Mouse (Mus musculus): ENCODE measurements around the gene Mlec. TPM values are rescaled to one million over a fixed set of nuclear protein-coding genes. Genes with fewer than 3 reads are reported as not detected.

Gene Mlec
- 59.5 and 71.1 TPM in 2 replicates for polyA plus RNA-seq (2016; fragmentation: Nextera tagmentation; extraction: Ambion mirVana)

DNA sequence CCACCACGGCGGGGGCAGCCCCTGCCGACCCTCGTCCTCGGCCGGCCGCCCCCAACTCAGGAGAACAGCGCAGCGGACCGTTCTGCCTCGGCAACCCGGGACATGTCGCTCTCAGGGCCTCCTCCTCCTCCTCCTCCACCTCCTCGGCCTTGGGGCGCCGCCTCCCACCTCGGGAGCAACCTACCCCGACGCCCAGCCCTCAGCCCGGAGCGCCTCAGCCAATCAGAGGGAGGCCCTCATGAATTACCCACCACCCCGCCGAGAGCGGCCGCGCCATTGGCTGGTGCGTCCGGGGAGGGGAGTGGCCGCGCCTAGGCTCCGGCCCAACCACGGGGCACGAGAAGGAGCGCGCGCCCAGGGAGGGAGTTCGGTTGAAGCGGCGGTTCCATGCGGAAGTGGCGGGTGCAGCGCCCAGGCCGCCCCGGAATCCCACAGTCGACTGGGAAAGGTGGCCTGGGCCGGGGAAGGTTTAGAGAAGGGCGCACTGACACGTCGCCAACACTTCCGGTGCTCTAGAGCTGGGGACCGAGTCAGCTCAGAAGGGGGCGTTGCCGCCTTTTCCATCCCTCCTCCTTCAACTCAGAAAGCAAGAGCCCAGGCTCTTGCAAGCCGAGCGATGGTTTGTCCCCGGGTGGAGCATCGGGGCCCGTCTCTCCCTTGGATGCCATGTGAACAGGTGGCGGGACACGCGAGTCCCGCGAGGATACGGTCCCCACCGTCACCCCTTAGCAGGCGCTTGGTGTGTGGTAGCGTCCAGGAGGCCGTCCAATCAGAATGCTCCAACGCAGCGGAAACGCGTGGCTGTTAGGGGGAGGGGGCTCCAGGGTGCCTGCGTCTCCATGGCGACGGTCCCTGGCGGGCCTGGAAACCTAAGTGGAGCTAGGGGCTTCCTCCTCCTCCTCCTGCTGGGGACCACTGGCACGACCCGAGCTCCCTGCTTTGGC, at the start of gene Mlec:
Mlec (minus strand) TSS at position 140 of the 944 bp plus-strand sequence.
- Histone ChIP-seq H3K4me1 (replicated peaks) (peaks cover 69% of the 10 kb centered on the region), H3K27ac (peak within 1 kb of the TSS; percentile 97), H3K9me3 (no peaks in the 10 kb centered on the region), H3K27me3 (ENCODE audit: insufficient read depth, poor library complexity, severe bottlenecking) (no peaks in the 10 kb centered on the region), H3K4me3 (peak within 1 kb of the TSS; percentile 87), H3K36me3 (peaks cover 8% of the 10 kb centered on the region; the same call in 1 of the 2 replicates)
- peak; percentile 99 for DNase-seq (ENCODE audit: low spot score)
- WGBS: 1% methylated on average over 78 of the region's 78 CpGs

DNA sequence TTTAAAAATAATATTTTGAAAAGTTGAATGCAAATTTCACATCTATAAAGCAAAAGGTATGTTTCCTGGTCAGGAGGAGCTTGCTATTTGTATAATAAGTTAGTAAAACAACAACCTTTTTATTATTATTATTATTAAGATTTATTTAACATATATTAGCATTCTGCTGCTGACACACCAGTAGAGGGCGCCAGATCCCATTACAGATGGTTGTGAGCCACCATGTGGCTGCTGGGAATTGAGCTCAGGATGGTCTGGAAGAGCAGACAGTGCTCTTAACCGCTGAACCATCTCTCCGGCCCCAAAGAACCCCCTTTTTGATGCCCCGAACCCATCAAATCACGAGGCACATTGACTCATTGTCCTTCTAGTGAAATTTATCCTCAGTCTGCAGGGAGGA, 49.3 kb upstream of the Mlec start:
- no peak overlapping the region for H3K4me3 ChIP-seq
- DNase-seq (ENCODE audit: low spot score): no peak
- no peak overlapping the region for H3K27ac ChIP-seq
- H3K9me3 ChIP-seq: no peaks in the 10 kb centered on the region
- peaks cover 34% of the 10 kb centered on the region for H3K4me1 ChIP-seq (replicated peaks)
- H3K36me3 ChIP-seq: no peaks in the 10 kb centered on the region
- peaks cover 70% of the 10 kb centered on the region for H3K27me3 ChIP-seq (ENCODE audit: insufficient read depth, poor library complexity, severe bottlenecking)
- WGBS: 57% methylated on average over 5 of the region's 5 CpGs

DNA sequence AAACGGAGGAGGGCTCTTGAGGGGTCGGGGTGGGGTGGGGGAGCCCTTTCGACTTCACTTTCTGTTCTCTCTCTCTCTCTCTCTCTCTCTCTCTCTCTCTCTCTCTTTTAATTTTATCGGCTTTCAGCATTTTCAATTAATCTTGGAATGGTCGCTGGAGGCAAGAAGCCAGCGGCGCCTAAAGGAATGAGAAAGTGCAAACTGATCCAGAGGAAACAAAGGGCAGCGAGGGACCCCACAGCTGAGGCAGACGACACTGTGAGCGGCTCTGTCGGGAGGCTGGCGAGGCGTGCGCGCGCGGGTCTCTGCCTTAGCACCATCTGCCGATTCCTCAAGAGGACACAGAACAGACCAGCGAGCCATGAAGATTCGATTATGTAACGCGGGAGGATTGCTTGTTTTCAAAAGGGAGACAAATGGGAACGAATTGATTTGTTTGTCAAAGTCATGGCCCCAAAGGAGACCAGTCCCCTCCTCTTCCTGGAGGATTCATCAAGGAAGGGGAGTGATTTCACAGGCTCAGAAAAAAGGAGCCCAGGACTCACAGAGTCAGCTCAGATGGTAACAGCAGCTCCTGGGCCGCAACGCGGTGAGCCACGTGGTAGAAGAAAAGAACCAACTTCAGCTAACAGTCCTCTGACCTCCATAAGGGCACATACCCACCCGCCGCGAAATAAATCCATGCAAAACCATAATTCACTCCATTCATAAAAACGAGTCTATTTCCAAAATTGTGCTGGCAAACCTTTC, 46.8 kb upstream of the Mlec start:
- peak; percentile 87 for DNase-seq (ENCODE audit: low spot score)
- Histone ChIP-seq H3K27ac (peak overlapping the region; percentile 85), H3K36me3 (no peaks in the 10 kb centered on the region), H3K4me1 (replicated peaks) (peaks cover 34% of the 10 kb centered on the region), H3K9me3 (no peaks in the 10 kb centered on the region), H3K4me3 (peak overlapping the region; percentile 46), H3K27me3 (ENCODE audit: insufficient read depth, poor library complexity, severe bottlenecking) (peaks cover 75% of the 10 kb centered on the region)
- WGBS: 4% methylated on average over 31 of the region's 31 CpGs

DNA sequence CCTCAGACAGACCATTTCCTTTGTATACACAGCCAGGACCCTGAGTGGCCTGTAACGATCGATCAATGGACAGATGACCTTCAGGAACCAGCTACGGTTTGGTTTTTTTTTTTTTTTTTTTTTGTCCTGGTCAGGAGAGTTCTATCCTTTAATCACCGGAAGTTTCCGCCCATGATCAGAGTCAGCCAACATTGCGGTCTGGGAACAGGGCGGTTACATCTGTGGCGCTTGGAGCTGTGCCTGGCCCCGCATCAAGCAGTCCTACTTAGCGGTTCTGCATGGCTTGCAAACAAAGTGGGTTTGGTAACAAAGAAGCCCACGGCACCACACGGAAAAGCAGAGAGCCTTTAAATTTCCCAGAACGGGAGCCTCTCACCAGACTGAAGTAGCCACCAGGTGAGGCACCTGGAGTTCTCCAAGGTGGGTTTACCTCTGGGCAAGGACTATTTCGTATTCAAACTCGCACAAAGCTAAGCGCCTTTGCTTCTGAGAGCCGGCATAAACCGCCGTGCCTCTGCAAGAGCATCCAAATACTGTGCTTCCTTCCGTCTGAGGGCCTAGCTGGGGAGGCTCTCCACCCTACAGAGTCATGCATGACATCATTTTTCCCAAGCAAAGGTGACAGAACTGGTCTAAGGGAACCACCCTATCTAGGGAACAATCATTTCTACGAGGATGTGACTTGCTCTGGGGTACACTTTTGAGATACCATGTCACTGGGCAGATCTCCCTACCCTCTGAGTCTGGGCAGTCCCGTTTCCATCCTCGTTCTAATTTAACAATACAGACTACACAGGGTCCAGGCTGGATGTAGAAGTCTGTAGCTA, 46.0 kb upstream of the Mlec start:
- peak overlapping the region; percentile 85 for H3K27ac ChIP-seq
- no peaks in the 10 kb centered on the region for H3K36me3 ChIP-seq
- peaks cover 75% of the 10 kb centered on the region for H3K27me3 ChIP-seq (ENCODE audit: insufficient read depth, poor library complexity, severe bottlenecking)
- peak overlapping the region; percentile 46 for H3K4me3 ChIP-seq
- no peaks in the 10 kb centered on the region for H3K9me3 ChIP-seq
- peak; percentile 45 for DNase-seq (ENCODE audit: low spot score)
- H3K4me1 ChIP-seq (replicated peaks): peaks cover 34% of the 10 kb centered on the region
- 11% methylated on average over 23 of the region's 23 CpGs for WGBS

DNA sequence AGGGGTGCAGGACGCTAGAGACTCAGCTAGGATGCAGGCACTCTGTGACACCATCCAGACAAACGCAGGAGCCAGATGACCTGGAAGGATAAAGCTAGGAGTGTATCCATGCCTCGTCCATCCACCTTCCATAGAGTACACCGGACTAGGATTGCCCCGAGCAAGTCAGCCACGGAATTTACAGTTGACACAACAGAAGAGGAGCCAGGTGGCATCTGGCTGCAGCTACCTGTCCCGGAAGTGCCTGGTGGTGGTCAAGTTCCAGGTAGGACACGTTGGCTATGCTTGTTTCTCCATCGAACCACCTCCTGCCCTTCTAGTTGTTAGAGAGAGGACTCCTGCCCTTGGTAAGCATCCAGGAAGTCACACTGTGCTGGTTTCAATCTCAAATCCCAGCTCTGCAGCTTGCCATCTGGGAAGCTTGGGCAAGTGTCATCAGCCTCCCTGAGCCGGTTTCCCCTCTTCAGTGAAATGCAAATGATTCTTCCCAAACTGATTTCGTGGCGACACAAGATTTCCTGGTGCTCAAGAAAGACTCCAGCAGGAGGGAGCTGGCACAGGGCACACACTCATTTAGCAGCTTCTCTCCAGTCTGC, 36.7 kb upstream of the Mlec start:
- H3K27ac ChIP-seq: peak overlapping the region; percentile 78; the same call in 1 of the 2 replicates
- peaks cover 88% of the 10 kb centered on the region for H3K27me3 ChIP-seq (ENCODE audit: insufficient read depth, poor library complexity, severe bottlenecking)
- peak overlapping the region; percentile 76 for H3K4me3 ChIP-seq
- H3K36me3 ChIP-seq: no peaks in the 10 kb centered on the region
- 4% methylated on average over 12 of the region's 12 CpGs for WGBS
- H3K9me3 ChIP-seq: no peaks in the 10 kb centered on the region
- peaks cover 50% of the 10 kb centered on the region for H3K4me1 ChIP-seq (replicated peaks)
- no peak for DNase-seq (ENCODE audit: low spot score)

DNA sequence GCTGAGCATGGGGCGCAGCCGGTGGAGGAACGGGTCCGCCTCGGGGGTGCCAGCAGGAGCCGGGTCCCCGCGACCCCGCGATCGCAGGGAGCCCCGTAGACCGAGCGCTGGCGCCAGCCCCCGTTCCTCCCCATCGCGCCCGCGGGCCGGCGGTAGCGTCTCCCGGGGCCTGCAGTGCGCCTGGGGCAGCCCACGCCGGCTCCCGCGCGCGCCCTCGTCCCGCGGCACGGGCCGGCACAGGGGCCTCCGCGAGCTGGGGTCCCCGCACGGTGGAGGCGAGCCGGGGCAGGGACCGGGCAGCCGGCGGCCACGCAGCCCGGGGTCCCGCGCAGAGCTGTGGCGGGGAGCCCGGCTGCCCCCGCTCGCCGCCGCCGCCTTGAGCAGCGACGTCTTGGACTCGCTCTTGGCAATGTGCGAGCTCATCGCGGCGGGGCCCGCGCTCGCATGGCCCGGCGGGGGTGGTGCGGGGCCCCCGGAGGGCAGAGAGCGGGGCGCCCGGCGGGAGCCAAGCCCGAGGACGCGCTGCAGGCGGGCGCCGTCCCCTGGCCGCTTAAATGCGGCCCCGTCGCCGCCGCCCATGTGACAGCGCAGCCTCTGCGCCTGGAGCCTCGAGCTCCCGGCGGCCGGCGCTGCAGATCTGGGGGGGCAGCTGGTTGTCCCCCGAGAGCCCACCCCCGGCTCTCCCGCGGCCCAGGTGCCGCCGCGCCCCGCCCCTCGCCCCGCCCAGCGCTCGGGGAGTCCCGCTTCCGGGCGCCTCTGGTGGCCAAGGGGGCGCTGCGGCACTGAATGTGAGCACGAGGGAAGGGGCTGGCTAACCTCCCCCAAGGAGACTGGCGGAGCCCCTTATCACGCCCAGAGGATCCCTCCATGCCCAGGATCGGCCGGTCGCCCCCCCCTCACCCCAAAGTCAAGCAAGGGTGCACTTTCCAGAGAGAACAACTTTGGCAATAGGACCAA, 36.0 kb upstream of the Mlec start, which contains the start of gene Cabp1:
Cabp1 (minus strand) TSS at position 713 of the 957 bp plus-strand sequence.
- H3K27ac ChIP-seq: peak within 1 kb of the TSS; percentile 78
- H3K36me3 ChIP-seq: no peaks in the 10 kb centered on the region
- H3K4me3 ChIP-seq: peak within 1 kb of the TSS; percentile 76
- under 1% methylated on average over 114 of the region's 116 CpGs for WGBS
- H3K4me1 ChIP-seq (replicated peaks): peaks cover 51% of the 10 kb centered on the region
- no peaks in the 10 kb centered on the region for H3K9me3 ChIP-seq
- H3K27me3 ChIP-seq (ENCODE audit: insufficient read depth, poor library complexity, severe bottlenecking): peaks cover 96% of the 10 kb centered on the region
- DNase-seq (ENCODE audit: low spot score): peak; percentile 66

DNA sequence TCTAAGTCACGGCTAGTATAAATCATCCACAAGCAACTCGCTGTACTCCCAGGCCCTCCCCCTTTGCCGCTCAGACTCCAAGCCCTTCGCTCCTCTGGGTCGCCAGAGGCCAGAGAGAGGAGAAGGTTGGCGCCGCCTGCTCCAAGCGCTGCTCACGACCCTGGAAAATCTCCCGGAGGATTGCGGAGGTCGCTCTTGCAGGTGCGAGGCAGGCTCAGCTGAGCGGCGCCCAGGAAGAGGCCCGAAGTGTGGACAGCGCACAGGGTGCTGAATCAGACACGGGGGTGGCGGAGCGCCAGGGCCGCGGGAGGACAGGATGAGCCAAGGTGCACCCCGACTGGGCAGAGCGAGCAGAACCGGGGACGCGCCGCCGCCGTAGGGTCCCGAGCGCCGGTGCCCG, 35.2 kb upstream of the Mlec start:
- WGBS: under 1% methylated on average over 34 of the region's 34 CpGs
- Histone ChIP-seq H3K27me3 (ENCODE audit: insufficient read depth, poor library complexity, severe bottlenecking) (peaks cover 99% of the 10 kb centered on the region), H3K36me3 (no peaks in the 10 kb centered on the region), H3K9me3 (peaks cover 3% of the 10 kb centered on the region; the same call in 1 of the 2 replicates), H3K4me3 (peak overlapping the region; percentile 76), H3K4me1 (replicated peaks) (peaks cover 51% of the 10 kb centered on the region), H3K27ac (peak overlapping the region; percentile 78)
- peak; percentile 52 for DNase-seq (ENCODE audit: low spot score)

DNA sequence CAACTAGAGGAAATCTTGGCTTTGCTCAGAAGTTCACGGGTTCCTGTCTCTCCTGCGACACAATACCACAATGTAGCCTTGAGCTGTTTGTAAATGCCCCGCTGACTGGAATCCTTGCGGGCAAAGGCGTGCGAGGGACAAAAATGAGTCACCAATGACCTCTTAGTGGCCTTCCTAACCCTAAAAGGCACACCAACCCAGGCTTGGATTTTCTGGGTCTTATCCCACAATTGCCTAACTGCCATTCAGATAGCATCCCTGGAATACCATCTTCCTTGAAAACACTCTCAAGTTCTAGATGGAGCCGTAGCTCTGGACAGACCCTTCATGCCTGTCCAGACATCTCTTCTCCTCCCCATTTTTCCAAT, 34.8 kb upstream of the Mlec start:
- H3K9me3 ChIP-seq: peaks cover 3% of the 10 kb centered on the region; the same call in 1 of the 2 replicates
- H3K36me3 ChIP-seq: no peaks in the 10 kb centered on the region
- H3K4me1 ChIP-seq (replicated peaks): peaks cover 54% of the 10 kb centered on the region
- peaks cover 99% of the 10 kb centered on the region for H3K27me3 ChIP-seq (ENCODE audit: insufficient read depth, poor library complexity, severe bottlenecking)
- 11% methylated on average over 7 of the region's 7 CpGs for WGBS
- H3K27ac ChIP-seq: no peak overlapping the region
- peak; percentile 25 for DNase-seq (ENCODE audit: low spot score)
- H3K4me3 ChIP-seq: peak overlapping the region; percentile 76

DNA sequence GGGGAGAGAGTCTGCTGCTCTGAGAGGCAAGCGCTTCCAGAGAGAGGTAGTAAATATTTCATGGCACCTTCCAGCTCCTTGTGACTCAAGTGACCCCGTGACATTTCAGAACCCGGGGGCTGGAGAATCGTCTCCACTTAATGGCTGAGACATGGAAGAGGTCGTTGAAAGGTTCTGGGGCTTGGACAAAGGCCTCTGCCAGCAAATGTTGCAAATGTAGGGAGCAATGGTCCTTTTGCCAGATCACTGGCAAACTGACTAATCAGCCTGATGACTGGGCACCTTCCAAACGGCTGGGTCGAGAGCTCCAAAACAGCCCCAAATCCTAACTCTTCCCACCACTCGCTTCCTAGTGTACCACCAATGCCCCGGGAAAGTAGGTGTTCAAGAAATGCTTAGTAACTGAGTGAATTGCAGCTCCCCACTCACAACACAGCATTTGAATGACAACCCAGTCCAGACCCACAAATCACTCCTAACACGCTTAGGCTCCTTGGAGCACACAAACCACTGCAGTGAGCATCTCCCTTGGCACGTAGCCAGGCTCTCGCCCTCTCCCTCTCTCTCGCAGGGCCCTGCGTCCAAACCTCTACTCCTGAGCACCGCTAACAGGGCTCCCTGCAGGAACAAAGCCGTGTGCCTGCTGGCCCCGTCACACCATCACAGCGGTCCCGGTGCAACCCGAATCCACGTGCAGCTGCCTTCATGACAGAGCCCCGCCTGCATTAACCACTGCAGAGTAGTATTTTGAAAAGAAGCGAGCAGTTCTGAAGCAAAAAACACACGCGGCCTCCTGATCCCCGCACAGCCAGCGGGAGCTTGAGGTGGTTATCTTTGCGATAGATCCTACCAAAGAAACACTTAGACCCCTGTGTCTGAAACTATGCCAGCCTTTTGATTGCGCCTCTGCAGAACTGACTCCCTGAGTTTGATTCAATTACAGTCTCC, 34.2 kb upstream of the Mlec start:
- H3K9me3 ChIP-seq: peaks cover 3% of the 10 kb centered on the region; the same call in 1 of the 2 replicates
- peak; percentile 40 for DNase-seq (ENCODE audit: low spot score)
- peak overlapping the region; percentile 76 for H3K4me3 ChIP-seq
- H3K36me3 ChIP-seq: no peaks in the 10 kb centered on the region
- 10% methylated on average over 29 of the region's 29 CpGs for WGBS
- H3K4me1 ChIP-seq (replicated peaks): peaks cover 60% of the 10 kb centered on the region
- peaks cover 99% of the 10 kb centered on the region for H3K27me3 ChIP-seq (ENCODE audit: insufficient read depth, poor library complexity, severe bottlenecking)
- no peak overlapping the region for H3K27ac ChIP-seq

DNA sequence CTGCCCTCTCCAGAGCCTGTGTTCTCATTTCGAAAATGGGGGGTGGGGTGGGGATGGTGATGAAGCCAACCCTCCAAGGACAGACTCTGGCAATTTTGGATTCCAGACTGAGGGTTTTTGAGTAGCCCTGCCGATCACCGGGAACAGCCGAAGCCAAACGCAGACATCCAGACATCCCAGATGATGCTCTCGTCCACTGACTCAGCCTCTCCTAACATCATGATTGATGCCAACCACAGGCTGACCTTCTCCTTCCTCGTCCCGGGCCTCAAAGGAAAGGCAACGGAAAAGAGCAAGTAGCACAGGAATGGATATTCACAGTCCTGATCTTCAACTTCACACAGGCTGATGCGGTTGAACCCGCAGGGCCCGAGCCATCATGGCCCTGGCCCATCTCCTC, 32.1 kb upstream of the Mlec start:
- no peaks in the 10 kb centered on the region for H3K36me3 ChIP-seq
- H3K4me1 ChIP-seq (replicated peaks): peaks cover 77% of the 10 kb centered on the region
- no peak overlapping the region for H3K27ac ChIP-seq
- H3K4me3 ChIP-seq: no peak overlapping the region
- peaks cover 3% of the 10 kb centered on the region; the same call in 1 of the 2 replicates for H3K9me3 ChIP-seq
- peaks cover 98% of the 10 kb centered on the region for H3K27me3 ChIP-seq (ENCODE audit: insufficient read depth, poor library complexity, severe bottlenecking)
- no peak for DNase-seq (ENCODE audit: low spot score)
- WGBS: 80% methylated on average over 12 of the region's 12 CpGs

Data from hindbrain, embryonic 10.5 days (tissue).